Mouse (Mus musculus) cerebellum, postnatal 14 days (tissue): ENCODE measurements around the gene P2ry14.

Source experiments
- DNase-seq, 2 experiments: peaks; one replicate each; pipeline ENCODE4 v3.0.0; 2021; ENCODE audit warnings: mixed read lengths in 2 of 2

The P2ry14 gene

DNA sequence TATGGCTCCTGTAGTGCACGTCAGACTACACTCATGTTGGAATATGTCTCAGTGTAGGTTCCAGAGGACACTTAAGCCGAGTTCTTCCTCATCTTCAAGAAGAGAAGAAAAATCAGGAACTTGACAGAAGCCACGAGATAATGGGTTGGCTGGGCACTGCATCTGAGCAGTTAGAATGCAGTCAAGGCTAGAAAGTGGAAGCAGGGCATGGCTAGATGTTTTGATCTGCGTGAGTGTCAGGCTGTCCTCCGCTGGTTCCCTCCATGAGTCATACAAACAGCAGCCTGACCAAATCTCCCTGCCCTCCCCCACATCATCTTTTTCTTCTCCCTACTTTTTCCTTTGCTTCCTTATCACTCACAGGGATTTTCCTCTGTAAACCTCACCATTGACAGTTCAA, at the start of gene P2ry14:
P2ry14 (minus strand) TSS at position 195 of the 400 bp plus-strand sequence.
- no peak for DNase-seq

DNA sequence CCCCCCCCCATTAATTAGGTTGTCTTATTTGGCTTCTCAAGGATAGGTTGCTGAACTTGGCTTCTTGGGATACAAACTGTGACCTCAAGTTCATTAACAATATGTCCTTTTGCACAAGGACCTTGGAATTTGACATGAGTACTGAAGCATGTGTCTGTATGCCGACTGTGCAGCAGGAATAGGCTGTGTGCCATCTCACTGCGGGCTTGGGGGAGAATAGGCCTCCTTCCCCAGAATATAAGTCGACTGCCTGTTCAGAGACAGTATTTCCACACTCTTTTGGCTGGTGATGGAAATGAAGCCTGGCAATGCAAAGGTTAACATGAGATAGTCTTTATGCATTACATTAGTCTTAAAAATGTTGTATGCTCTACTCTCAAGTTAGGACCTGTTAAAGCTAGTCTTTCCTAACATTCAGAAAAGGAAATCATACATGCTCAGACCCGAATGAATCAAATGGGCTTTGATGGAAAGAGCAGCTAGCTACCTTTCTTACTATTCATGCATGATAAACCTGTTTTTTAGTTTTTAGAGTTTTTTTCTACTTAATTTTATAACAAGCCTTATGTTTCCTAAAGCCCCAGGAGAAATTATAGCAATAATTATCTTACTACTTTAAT, 44.0 kb upstream of the P2ry14 start:
- peak; percentile 30 to 35 for DNase-seq

DNA sequence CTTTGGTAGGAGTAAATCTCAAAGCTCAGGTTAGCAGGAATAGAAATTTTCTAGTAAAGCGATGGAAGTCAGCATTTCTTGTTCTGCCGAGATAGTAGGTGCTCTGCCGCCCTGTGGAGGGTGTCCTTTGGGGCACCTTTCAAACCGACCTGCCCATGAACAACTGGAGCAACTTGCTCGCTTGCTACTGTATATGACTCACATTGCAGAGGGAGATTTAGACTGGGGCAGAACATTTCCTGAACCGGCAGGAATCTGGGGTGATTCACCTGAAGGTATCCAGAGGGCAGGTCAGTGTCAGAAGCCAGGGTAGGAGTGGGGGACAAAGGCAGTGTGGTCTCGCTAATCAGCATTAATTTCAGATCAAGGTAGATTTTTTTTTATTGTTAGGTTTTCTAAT, 41.5 kb upstream of the P2ry14 start, which contains the start of gene Gpr87:
Gpr87 (minus strand) TSS at position 167 of the 400 bp plus-strand sequence.
- no peak for DNase-seq

DNA sequence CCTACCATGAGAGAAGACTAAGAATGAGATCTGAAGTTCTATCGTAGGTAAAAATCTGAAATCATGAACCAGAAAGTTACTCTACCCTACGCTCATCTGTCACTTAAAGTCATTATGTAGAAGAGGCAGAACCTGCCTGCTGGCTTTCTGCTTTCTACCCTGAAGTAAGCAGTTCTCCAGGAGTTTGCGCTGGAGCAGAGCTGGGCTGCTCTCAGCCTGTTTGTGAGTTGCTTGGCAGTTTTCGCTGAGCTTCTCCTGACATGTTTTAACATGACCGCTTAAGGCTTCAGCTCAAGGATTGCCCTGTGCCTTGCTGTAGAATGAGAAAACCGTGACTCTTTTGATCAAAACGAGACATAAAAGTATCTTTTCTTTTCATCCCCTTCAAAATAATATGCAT, 40.7 kb upstream of the P2ry14 start:
- DNase-seq: no peak

- no peak for DNase-seq
These were observed 38.3 kb upstream of the P2ry14 start for GRCm38 (mm10) chr3:59191674-59192073.

GRCm38 (mm10) chr3:59187336-59187735, 33.9 kb upstream of the P2ry14 start:
- DNase-seq: no peak

- DNase-seq: no peak
These were observed 32.2 kb upstream of the P2ry14 start for GRCm38 (mm10) chr3:59185662-59186061.

DNA sequence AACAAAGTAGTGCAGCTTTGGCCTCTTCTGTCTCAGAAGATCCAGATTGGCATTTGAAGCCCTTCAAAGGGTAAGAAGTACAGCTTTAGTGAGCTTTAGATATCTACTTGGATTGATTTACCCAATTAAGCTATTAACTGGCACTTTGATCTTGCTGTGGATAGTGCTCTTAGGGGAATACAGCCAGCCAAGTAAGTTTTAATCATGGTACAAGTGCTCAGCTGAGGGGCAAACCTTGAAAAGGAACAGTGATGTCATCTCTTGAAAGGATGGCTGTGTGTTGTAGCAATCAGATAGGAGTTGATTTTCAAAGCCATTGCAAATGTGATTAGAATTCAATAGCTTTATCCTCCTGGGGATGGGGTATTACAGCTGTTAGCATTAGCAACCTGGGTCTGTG, 28.7 kb upstream of the P2ry14 start:
- DNase-seq: no peak

DNA sequence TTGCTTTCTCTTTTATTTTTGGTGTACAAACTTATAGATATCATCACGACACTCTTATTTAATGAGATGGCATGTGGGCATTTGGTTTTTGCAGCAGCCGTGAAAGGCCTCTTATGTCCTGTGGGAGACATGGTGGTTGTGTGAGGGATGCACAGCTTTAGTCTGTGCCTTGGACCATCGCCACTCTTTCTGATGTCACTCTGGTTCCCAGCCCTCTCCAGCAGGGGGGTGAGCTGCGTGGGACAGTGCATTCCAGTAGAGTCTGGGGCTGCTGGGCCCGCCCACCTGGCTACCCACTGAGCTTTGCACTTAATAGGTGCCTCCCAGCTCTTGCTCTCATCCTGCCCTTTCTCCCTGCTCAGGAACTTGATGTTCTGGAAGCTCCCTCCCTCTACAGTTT, 27.7 kb upstream of the P2ry14 start:
- peak; percentile 20 to 28 for DNase-seq

GRCm38 (mm10) chr3:59176871-59177270, 23.5 kb upstream of the P2ry14 start:
- peak; percentile 70 to 83 for DNase-seq

DNA sequence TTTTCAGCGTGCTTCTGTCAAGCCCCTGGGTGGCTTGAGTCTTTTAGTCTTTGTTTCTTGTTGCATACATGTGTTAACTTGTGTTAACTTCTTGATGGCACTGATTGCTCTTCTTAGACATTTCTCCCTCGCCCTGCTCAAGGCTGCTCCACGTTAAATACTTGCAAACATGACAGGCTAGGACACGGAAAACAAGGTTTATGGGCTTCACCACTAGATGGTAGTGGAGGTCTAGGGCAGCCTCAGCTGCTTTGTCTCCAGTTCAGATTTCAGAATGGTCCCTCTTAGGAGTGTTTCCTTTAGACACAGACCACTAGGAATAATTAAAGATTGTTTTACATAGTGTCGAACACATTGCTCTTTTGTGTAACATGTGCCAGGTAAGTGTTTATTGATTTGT, 21.8 kb upstream of the P2ry14 start:
- peak; percentile 76 to 83 for DNase-seq

GRCm38 (mm10) chr3:59174426-59175154, 21.2 kb upstream of the P2ry14 start:
- no peak for DNase-seq

- no peak for DNase-seq
These were observed 16.7 kb upstream of the P2ry14 start for GRCm38 (mm10) chr3:59169921-59170627.

- no peak for DNase-seq
These were observed 15.8 kb upstream of the P2ry14 start for GRCm38 (mm10) chr3:59169215-59169614.

DNA sequence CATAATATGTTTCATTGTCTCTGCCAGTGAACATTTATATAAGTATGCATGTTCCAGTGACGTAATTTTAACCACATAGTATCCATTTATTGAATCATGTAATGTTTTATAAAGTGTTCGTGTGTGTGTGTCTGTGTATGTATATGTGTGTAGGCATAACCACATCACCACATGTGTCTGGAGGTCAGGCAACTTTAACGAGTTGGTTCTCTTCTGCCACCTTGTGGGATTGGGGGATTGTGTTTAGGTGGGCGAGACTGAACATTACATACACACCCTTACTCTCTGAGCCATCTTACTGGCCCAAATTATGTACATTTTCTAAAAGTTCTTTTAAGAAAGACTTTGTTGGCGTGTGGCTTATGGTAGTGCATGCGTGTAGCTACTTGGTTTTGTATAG, 15.1 kb upstream of the P2ry14 start:
- DNase-seq: no peak

GRCm38 (mm10) chr3:59167417-59168054, 14.1 kb upstream of the P2ry14 start:
- no peak for DNase-seq

GRCm38 (mm10) chr3:59160465-59160864, 7.0 kb upstream of the P2ry14 start:
- DNase-seq: no peak

DNA sequence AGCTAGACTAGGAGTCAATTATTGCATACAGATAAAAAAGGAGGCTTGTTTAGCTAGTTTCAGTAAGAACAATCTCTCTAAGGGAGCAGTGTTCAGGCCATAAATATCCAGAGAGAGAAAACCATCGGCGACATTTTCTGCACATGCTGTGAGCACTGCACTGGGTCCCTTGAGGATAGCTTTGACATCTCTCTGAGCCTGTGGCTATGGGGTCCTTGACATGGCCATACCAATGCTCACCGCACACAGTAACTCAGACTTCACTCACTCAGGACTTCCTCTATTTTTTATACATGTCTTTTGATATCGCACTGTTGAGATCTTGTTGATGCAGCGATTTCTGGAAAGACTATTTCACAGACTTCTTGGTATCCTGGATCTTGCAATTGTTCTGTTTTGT, 3.6 kb upstream of the P2ry14 start:
- DNase-seq: no peak

GRCm38 (mm10) chr3:59155404-59155803, 2.0 kb upstream of the P2ry14 start:
- DNase-seq: no peak

GRCm38 (mm10) chr3:59154888-59155287, 1.5 kb upstream of the P2ry14 start:
- DNase-seq: no peak

DNA sequence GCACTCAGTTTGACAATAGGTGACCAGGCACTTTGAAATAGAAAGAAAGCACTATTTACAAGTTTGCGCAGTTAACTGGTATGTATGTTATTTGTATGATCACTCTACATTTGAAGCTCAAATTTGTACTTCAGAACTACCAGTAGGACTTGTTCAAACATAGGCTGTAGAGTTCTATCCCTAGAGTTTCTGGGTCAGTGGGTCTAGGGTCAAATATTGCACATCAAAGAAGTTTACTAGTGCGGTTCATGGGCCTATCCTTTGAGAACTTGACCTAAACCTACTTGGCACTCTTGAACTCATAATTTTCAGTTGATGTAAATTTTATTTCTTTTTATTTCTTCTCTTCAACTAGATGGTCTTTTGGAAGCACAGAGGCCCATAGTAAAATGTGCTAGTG, 2.8 kb downstream of the P2ry14 start:
- DNase-seq: no peak

DNA sequence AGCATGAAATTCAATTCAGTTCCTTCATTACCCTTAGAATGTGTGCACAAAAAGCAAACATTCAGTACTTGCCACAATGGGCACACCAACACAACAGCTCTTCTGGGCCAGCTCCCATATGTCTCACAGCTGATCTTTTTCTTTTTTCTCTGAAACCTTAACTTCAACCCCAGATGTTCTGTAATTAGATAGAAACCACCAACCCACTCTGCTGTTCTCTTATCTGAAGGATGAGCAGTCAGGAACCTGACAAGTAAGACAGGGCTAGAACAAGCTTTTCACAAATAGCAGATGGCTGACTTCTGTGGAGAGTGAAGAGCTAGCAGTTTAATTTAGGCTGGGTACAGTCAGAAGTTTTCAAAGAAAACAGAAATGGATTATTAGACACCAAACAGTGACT, 3.8 kb downstream of the P2ry14 start:
- no peak for DNase-seq

GRCm38 (mm10) chr3:59145194-59145593, 8.2 kb downstream of the P2ry14 start:
- no peak for DNase-seq
